Mouse (Mus musculus) kidney, adult 11 months (tissue): ENCODE data around the gene Mga.
A peak's percentile ranks its signal among the peaks of the same experiment; 100 is the strongest.

Source experiments
- DNase-seq: peaks from one replicate; pipeline ENCODE4 v3.0.0; 2022

Gene Mga

DNA sequence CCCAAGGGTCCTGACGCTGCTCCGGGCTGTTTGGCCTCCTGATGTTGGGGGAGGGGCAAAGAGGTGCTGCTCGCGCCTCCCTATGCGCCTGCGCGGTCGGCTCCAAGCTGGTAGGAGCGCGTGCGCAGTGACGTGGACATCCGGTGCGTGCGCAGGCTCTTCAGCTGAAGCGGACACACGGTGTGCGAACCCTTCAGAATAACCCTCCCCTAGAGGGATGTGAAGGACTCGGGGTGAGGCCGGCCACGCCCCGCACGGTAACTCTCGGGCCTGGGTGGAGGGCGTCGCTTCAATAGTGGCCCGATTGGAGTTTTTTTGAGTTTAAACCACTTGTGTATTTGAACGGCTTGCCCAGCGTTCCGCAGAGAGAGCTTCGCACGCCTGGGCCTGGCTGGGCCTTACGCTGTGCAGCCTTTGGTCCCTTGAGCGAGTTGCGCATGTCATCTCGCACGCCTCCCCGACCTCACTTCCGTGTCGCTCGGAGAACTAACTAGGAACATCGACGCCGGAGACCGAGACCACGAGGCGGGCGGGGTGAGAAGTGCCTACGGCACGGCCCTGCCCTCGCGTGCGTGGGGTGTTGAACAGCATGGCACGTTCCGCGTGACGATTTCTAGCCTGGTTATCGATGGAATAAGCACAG is at the start of gene Mga:
Gene Mga (plus strand): TSS at position 139 of the 643 bp plus-strand sequence.
- DNase-seq, result peak; percentile 92

DNA sequence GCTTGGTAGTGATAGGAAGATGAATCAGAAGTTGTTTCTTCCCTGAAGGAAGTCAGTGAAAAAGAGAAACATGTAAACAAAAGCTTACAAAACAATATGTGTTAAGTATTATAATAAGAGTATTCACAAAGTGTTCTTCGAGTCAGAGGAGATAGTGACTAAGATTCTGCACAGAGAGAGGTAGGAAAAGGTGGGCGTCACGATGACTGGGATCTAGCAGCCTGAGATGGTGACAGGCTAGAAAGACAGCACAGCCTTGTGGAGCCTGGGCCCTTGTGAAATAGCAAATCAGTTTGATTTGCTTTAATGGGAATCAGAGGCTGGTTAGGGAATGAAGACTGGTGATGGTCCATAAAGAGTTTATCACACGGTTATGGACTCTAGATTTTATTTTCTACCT is 43.2 kb upstream of the Mga start:
- DNase-seq, result no peak

DNA sequence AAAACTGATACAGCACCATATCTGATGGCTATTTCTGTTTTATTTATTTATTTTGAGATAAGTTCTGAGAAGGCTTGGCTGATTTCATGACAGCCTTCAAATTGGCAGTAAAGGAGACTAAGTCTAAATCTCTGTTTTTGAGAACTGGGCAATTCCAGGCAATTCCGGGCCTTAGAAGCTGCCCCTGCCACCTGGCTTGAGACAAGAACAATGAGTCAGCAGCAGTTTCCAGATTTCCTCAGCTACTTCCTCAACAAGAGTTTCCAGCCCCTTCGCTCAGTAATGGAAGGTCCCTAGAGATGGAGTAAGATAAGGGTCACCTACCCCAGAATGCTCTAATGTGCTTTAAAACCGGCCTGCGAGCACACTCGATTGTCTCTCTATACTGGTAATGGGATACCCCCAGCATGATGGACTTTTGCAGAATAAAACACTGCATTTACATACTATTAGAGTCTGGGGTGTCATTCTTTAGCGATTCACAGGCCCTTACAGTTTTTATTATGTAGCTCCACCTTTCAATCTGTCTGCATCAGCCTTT is 41.6 kb upstream of the Mga start:
- no peak for DNase-seq

DNA sequence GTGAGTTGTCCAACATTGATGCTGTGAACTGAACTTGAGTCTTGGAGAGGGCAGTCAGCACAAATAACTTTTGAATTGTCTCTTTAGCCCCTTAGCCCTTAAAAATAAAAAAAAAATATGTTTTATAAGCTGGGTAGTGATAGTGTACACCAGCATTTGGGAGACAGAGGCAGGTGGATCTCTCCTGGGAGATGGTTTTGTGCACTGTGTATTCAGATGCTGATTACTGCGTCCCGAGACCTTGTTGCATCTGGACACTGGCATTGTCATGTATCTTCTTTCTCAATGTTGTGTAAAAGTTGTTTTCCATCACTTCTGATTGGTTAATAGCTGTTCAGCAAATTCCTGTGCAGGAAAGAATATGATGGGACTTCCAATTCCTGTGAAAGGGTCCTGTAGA is 39.7 kb upstream of the Mga start:
- no peak for DNase-seq

DNA sequence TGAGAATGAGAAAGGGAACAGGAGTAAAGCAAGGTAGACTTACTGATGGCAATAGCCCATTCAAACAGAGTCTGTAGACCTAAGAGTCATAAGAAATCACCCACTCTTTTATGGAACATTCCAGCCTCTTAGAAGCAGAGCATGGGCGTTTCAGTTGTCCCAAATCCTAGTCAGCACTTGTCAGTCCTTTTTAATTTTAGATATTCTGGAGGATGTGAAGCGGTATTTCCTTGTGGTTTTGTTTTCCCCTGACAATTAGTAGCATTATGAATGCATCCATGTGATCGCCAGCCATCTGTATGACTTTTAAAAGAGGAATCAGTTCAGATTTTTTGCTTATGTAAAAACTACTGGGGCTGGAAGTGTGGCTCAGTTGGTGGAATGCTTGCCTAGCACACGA is 32.5 kb upstream of the Mga start:
- no peak for DNase-seq

DNA sequence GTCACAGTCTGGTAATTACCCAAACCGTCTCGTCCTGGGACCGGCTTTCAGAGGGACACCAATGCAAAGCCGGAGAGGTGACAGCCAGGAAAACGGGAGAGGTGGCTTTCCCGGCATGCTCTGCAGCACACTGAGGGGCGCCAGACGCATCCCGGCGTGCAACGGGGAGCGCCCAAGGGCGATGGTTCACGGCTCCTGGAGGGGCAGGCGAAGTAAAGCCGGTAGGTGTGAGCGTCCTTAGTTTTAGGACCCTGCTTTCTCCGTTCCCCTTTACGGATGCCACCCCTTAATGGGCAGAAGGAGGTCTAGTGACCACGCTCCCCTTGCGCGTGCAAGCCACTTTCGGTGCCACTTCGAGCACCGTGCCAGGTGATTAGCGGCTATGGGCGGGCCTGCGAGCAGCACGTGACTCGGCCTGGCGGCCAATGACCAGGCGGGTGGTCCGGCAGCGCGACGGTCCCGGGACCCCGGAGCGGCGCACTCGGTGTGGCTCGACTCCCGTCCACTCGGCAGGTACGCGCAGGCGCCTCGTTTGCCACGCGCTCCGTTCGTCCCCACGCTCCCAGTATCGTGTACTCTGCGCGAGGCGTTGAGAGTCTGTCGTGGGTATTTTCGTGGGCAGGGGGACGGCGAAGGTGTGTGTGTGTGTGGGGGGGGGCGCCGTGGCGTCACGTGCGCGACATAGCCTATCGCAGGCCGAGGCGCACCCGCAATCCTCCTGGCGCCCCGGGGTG is 24.5 kb upstream of the Mga start:
- peak; percentile 48 for DNase-seq

DNA sequence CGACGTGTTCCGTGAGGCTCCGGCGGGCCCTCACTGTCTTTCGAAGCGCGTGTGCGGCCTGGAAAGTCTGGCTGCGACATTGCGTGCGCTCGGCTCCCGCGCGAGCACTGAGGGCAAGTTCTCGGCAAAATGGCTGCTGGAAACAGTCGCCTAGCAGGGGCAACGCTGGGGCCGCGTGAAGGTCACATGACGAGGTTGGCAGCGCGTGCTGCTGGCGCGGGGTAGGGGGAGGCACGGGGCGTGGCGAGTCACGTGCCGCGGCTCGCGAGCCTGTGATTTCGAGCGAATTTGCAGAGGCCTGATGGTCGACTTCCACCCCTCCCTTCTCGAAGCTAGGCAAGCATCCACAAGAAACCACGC is 23.9 kb upstream of the Mga start:
- DNase-seq, result peak; percentile 81

DNA sequence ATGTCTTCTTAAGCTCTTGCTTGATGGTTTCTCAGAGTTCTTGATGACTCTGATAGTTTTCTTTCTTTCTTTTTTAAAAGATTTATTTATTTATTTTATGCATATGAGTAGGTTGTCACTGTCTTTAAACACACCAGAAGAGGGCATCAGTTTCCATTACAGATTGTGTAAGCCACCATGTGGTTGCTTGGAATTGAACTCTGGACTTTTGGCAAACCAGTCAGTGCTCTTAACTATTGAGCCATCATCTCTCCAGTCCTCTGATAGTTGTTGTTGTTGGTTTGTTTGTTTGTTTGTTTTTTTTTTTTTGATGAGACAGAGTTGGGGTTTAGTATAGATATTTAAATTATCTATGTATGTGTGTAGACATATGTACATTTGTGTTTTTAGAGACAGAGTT is 21.0 kb upstream of the Mga start:
- no peak for DNase-seq

DNA sequence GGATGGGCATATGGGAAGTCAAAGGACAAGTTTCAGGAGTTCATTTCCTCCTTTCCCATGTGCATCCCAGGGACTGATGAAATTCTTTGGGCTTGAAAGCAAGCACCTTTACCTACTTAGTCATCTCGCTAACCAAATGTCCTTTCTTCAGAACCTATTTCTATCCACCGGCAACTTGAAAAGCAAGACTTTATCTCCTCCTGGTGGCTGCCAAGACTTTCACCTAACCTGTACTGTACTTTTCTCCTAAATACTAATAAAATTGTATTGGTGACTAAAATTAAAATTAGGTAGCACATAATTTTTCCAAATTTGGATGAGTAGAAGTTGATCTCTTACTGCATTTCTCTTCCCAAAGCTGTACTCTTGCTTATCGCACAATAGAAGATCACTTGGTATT is 9.8 kb upstream of the Mga start:
- DNase-seq, result no peak

DNA sequence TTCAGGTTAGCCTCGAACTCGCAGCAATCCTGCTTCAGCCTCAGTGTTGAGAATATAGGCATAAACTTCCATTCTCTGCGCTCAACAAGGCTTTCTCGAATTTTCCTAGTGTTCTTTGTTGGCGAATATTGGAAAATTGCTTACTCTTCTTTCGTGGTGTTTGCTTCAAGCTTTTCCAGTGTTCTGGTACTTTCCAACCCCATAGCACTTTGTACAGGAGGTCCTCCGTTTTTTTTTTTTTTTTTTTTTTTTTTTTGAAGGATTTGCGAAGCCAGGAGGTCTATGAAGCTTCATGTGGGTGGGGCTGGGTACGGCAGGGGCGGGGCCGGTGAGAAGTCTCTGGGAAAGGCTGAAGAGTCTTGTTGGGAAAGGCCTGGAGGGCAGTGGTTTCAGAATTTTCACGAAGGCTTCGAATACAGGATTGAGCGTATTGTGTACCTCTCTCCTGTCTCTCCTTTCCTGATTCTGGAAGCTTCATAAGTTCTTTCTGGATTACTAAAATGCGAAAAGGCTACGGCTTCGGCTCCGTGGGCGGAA is 407 bp upstream of the Mga start:
- DNase-seq, result no peak

DNA sequence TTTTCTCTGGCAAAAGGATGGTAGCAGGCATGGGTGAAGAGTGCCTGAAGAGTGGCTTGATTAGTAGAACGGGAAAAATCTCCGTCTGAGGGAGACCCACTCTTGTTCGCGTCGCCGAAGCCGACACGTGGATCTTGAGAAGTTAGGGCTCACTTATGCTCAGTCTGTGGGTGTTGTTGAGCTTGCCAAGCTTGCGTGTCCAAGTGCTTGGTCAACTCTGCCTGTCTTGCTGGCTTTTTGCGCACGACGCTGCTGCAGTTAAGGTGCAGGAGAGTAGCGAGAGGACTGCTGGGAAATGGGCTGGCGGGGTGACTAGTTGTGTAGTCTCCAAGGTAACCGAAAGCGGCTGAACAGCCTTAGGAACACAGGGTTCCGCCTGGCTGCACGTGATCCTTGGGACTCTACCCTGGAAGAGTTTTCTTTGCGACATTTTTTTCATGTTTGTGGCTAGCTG is 1.1 kb downstream of the Mga start:
- DNase-seq, result peak; percentile 89

DNA sequence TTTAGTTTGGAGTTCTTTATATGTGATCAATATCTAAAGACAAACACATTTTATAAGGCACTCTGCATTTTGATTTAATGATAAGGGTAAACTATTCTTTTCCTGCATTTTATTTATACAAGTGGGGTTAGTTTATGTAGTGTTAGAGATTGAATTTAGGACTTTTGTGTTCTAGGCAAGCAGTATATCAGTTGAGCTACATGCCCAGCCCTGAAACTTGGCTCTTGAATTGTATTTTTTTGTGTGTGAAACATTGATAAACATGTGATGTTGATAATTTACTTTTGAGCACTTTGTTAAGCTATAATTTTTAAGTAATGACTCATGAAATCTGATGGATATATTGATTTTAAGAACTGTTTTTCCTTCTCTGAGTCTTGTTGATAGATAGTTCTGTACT is 19.0 kb downstream of the Mga start:
- DNase-seq, result no peak

DNA sequence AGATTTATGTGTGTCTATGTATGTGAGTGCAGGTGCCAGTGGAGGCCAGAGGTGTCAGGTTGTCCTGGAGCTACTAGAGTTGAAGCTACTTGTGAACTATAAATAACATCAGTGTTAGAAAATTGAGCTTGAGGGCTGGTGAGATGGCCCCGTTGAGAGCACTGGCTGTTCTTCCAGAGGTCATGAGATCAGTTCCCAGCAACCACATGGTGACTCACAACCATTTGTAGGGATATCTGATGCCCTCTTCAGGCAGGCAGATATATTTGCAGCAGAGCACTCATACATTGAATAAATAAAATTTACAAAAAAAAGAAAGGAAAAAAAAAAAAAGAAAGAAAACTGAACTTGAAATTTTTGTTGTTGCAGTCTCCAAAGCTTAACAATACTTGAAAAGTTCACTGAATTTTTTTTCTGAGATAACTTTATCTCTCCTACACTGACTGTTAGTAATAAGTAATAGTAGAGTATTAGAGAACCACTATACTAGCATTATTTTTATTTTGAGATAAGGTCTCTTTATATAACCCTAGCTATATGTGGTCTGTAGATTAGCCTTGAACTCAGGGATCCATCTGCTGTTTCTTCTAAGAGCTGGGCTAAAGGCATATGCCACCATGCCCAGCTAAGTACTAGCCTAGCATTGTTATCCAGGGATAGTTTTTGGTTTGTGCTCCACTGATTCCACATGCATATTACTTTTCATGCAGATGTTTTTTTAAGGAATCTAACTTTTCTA is 20.8 kb downstream of the Mga start:
- no peak for DNase-seq

DNA sequence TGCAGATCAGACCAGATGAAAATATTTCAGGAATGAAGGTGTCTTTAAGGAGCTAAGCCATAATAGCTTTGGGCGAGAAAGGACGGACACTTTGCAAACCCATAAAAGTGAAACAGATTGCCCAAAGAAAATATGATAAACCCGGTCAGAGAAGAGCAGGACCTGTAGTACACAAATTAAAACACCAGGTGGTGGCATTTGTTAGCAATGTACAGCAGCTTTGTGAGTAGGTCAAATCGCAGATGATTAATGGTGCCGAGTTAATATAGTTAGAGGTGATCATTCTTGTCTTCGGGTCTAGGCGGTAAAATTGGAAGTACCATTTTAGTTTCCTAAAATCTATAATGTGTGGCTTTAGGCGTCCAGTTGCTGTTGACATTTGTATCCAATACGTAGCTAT is 73.5 kb downstream of the Mga start:
- peak; percentile 39 for DNase-seq

DNA sequence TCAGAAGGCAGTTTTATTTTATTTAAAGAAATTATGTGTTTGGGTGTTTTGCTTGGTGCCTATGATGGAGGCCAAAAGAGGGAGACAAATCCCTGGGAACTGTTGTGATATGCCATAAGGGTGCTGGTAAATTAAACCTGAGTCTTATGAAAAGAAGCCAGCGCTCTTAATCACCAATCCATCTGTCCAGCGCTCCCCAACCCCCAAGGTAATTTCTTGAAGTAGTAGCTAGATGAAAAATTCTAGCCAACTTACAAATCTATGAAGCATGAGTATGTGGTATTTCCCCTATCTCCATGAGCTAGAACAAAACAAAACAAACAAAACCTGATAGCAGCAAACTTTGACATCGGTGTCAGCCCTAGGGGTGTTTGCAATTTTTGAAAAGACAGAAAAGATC is 74.3 kb downstream of the Mga start:
- DNase-seq, result no peak

DNA sequence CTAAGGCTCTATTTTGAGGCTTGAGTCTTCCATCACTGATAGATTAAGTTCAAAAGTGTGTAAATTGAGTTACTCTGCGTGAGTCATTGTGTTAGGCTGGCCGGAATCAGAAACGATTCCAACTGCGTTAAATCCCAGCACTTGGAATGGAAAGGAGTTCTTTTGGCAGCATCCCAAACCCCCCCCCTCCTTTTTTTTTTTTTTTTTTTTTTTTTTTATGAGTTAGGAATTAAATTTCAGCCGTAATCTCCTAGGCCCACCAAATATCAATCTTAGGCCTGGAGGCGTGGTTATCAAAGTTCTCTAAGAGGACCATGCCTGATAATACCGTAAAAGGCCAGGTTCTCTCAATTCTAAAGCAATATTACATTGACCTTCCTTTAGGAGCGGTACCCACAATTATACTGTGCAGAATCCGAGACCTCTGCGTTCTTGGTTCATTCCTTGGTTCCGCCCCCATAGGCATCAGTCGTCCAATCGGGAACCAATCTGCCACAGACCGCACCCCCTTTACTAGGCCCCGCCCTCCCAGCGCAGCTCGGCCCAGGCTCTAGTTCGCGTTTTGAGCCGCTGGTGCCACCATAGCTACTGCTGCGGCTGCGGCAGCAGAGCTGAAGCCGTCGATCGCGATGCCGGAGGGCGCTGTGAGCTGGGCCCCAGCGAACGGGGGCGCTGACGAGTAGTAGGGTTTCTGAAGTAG is 75.0 kb downstream of the Mga start:
- peak; percentile 95 for DNase-seq

DNA sequence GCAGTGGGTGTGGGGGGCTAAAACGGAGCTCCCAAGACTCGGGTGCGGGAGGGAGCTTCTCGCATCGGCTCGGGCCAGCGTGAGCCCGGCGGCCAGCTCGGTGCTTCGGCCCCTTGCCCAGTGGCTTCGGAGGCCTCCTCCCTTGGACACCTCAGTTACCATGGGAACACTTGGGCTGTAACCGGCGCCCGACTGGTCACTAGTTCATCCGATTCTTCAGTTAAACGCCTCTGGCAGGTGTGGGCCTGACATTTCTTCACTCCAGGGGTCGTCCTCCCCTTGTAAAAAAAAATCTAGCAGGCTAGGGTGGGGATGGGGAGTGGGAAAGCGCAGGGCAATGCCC is 75.5 kb downstream of the Mga start, which contains the start of gene Mapkbp1:
Gene Mapkbp1 (plus strand): TSS at position 163 of the 343 bp plus-strand sequence.
- DNase-seq, result no peak

DNA sequence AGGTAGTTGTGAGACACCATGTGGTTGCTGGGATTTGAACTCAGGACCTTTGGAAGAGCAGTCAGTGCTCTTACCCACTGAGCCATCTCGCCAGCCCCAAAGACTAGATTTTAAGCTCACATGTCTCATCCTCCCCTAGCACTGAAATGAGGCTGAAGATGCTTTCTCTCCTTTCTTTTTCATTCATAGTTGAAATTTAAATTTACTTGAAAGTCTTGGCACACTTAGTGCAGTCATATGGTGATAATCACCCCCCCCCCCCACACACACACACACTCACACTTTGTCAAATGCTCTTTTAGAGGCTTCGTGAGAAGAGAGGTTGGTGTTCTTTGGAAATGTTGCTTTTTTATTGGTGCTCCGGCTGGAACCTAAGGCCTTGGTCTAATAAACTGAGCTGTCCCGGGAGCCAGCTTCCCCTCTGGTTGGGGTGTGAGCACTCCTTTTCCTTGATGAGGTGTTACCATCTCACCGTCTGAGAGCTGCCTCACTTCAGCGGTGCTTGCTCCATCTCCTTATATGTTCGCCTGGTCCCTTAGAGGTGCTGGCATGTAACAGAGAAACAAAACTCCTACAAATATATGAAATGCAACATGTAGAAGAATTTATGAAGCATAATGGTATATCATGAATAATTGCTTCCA is 83.4 kb downstream of the Mga start:
- no peak for DNase-seq

DNA sequence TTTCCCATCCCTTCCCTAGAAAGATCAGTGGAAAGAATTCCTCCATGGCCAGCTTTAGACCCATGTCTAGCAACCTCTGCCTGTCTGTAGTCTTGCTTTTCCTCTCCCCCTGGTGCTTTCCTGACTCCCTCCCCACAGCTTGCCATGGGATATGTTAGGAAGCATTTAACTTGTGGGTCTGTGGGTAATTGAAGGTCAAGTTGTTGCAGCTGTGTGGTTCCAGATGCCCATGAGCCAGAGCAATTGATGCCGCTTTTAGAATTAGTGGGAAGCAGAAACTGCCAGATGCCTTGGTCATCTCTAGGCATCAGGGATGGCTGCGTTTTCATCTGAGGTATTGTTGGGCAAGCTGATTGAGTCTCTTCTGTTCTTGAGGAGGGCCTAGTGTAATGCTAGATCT is 84.6 kb downstream of the Mga start:
- DNase-seq, result no peak

DNA sequence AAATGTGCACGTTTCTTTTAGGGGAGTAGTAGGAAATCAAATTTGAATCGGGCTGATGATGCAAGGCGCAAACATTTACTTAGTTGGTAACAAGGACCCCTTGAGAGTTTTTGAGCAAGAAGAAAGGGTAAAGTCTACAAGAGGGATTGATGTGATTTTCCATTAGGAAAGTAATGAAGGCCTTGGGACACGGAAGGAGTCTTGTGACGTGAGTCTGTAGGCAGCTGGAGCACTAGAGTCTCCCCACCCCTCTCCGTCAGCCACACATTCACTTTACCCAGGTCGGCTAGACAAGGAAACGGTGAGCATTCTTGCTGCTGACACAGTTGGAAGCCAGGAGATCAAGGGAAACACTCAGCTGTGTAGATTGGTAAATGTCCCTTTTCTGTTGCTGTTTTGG is 88.8 kb downstream of the Mga start:
- no peak for DNase-seq

DNA sequence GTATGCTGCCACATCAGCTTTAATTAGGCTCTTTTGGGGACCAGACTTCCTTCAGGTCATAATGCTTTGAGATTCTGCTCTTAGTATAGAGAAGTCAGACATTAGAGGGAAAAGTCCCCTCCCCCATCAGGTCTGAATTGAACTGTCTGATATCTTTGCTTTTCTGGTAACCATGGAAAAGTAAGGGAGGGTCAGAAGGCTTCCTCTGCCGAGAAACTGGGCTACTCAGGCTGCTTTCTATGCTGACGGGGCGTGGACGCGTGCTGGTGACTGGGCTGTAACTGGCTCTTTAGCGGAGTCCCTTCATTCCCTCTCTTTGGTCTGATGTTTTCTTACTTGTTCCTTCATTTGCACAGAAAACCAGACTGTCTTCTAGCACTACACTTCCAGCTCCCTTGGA is 89.3 kb downstream of the Mga start:
- no peak for DNase-seq

DNA sequence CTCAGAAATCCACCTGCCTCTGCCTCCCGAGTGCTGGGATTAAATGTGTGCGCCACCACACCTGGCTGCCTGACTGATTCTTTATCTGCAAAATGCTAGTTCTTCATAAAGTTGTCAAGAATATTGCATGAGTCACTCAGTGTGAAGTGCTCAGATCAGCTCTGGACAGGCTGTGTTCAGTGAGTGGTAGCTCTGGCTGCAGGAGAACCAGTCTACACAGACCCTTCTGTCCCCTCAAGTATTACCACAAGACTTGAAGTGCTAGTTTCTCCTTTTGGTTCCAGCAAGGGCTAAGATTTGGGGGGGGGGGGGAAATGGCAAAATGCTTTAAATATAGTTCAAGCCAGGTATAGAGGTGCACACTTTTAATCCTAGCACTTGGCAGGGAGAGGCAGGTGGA is 90.4 kb downstream of the Mga start:
- no peak for DNase-seq

DNA sequence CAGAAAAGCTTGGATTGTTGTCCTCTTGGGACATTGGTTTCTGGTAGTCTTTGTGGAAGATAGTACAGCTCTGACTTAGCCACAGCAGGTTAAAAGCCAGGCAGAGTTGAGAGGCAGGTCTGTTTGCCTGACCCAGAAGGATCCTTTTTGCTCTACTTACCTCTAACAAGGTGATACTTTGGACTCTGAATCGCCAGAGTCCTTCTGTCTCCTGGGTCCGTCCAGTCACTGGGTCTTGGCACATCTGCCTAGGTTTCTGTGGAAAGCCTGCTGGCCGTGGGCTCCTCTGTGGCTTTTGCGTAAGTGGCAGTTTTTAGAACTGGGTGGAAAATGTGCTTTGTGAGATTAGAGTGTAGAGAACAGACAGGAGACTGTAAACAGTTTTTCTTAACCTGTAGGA is 91.9 kb downstream of the Mga start:
- peak; percentile 49 for DNase-seq
